Mouse (Mus musculus) left cerebral cortex, adult 18-20 months (tissue): ENCODE results near the gene Zfp36l2. TPM values are rescaled to one million over a fixed set of nuclear protein-coding genes. Genes with fewer than 3 reads are reported as not detected.

Source experiments
- DNase-seq, 2 experiments: peaks; one replicate each; pipeline ENCODE4 v3.0.0; 2021 to 2022; ENCODE audit warnings: low spot score in 2 of 2, mixed read lengths in 1 of 2
- total RNA-seq, 2 experiments: library from RNA; stranded (reverse); gene quantifications; 2 replicates each; pipeline ENCODE4 v1.2.3; 2021

The Zfp36l2 gene
- total RNA-seq, 2 experiments from 2014 or later, result 24.8 to 25.1 TPM

- no peak for DNase-seq
These were observed 50.9 kb downstream of the Zfp36l2 start for GRCm38 (mm10) chr17:84136669-84137392.

GRCm38 (mm10) chr17:84136217-84136616, 51.5 kb downstream of the Zfp36l2 start:
- DNase-seq, result no peak

GRCm38 (mm10) chr17:84135243-84135642, 52.5 kb downstream of the Zfp36l2 start:
- DNase-seq, result no peak
